Mouse (Mus musculus) G1E (cell line): ENCODE results near the gene Dpp9. TPM values are rescaled to one million over a fixed set of nuclear protein-coding genes. Genes with fewer than 3 reads are reported as not detected.

ENCODE experiments used
- ATAC-seq: 2 replicates; pipeline ENCODE4 v1.8.0; 2016; ENCODE audit warnings: mild to moderate bottlenecking; ENCODE audit not compliant: insufficient number of reproducible peaks, poor library complexity, low FRiP score, severe bottlenecking; ENCODE audit errors: extremely low read depth
- DNase-seq: peaks from one replicate; pipeline ENCODE4 v3.0.0; 2012; ENCODE audit warnings: low spot score
- H3K27me3 ChIP-seq: 2 replicates; pipeline ENCODE4 v1.6.1; 2012; ENCODE audit warnings: mild to moderate bottlenecking, low read length, inconsistent platforms; ENCODE audit not compliant: insufficient read depth
- H3K36me3 ChIP-seq: replicated peaks from 2 replicates; pipeline ENCODE3; 2012; ENCODE audit warnings: mild to moderate bottlenecking, inconsistent platforms
- H3K4me1 ChIP-seq: 2 replicates; pipeline ENCODE4 v1.6.1; 2012; ENCODE audit warnings: low read depth, low read length, inconsistent platforms, mixed read lengths; ENCODE audit not compliant: insufficient read depth
- H3K4me3 ChIP-seq: 2 replicates; pipeline ENCODE4 v1.5.1; 2012; ENCODE audit warnings: low read depth, mild to moderate bottlenecking, inconsistent platforms, low read length, moderate library complexity, mixed read lengths
- H3K9me3 ChIP-seq: replicated peaks from 2 replicates; pipeline ENCODE4 v1.6.1; 2012; ENCODE audit warnings: inconsistent platforms
- CTCF ChIP-seq: IDR thresholded peaks from 2 replicates; pipeline ENCODE4 v1.5.1; 2012; ENCODE audit warnings: low read depth, low read length, inconsistent platforms, mixed read lengths
- GATA1 ChIP-seq: IDR thresholded peaks from 2 replicates; pipeline ENCODE4 v1.6.1; 2012; ENCODE audit warnings: borderline replicate concordance, low read length, inconsistent platforms, mixed read lengths
- GATA2 ChIP-seq: IDR thresholded peaks from 2 replicates; pipeline ENCODE4 v1.6.1; 2012; ENCODE audit warnings: low read depth, low read length, inconsistent platforms, borderline replicate concordance
- POLR2AphosphoS5 ChIP-seq: IDR thresholded peaks from 2 replicates; pipeline ENCODE4 v1.6.1; 2012; ENCODE audit warnings: low read depth, low read length, inconsistent platforms; ENCODE audit not compliant: insufficient replicate concordance
- TAL1 ChIP-seq: conservative IDR thresholded peaks from 2 replicates; pipeline ENCODE4 v1.6.1; 2012; ENCODE audit warnings: low read depth, low read length, inconsistent platforms, mixed read lengths
- polyA plus RNA-seq: library from polyadenylated mRNA; stranded (reverse); fragments of >175 nt; gene quantifications from 2 replicates; pipeline ENCODE4 v1.2.3, GENCODE M21; 2012
- total RNA-seq, 2 experiments: library from RNA; stranded (forward) in 1 of 2; stranded (reverse) in 1 of 2; fragments of 200-1000 nt in 1 of 2; fragments of >200 nt in 1 of 2; fragmentation: Nextera tagmentation in 1 of 2; gene quantifications; 2 replicates each; pipeline ENCODE4 v1.2.3; 2014 to 2017

Dpp9 gene
- total and polyA plus RNA-seq, 3 experiments: 14.4 to 62.4 (median 22.4) TPM

- no peak overlapping the region for H3K4me3 ChIP-seq
- no peak for TF ChIP-seq GATA1
- no peak for TF ChIP-seq POLR2AphosphoS5
- TF ChIP-seq TAL1: no peak
- TF ChIP-seq CTCF: no peak
- no peak for TF ChIP-seq GATA2
- no peak for DNase-seq
- peaks cover 54% of the 10 kb centered on the region for H3K27me3 ChIP-seq
- no peaks in the 10 kb centered on the region for H3K9me3 ChIP-seq
- H3K36me3 ChIP-seq: peaks cover 9% of the 10 kb centered on the region
- no peak for ATAC-seq
- peaks cover 10% of the 10 kb centered on the region for H3K4me1 ChIP-seq
Observed at GRCm38 (mm10) chr17:56169830-56170229, 48.9 kb downstream of the Dpp9 start.

- Histone ChIP-seq H3K36me3 (no peaks in the 10 kb centered on the region), H3K4me3 (no peak overlapping the region), H3K4me1 (peaks cover 44% of the 10 kb centered on the region), H3K9me3 (no peaks in the 10 kb centered on the region), H3K27me3 (peaks cover 52% of the 10 kb centered on the region)
- no peak for ATAC-seq
- TF ChIP-seq CTCF: no peak
- TF ChIP-seq GATA2: no peak
- no peak for TF ChIP-seq TAL1
- TF ChIP-seq POLR2AphosphoS5: no peak
- no peak for TF ChIP-seq GATA1
- no peak for DNase-seq
Observed at GRCm38 (mm10) chr17:56165671-56166070, 53.0 kb downstream of the Dpp9 start.

GRCm38 (mm10) chr17:56164510-56164909 is 54.2 kb downstream of the Dpp9 start:
- peaks cover 47% of the 10 kb centered on the region for H3K27me3 ChIP-seq
- H3K4me3 ChIP-seq: no peak overlapping the region
- no peaks in the 10 kb centered on the region for H3K36me3 ChIP-seq
- no peak for TF ChIP-seq TAL1
- TF ChIP-seq GATA2: no peak
- no peak for TF ChIP-seq GATA1
- no peak for TF ChIP-seq CTCF
- no peak for TF ChIP-seq POLR2AphosphoS5
- no peaks in the 10 kb centered on the region for H3K9me3 ChIP-seq
- DNase-seq: no peak
- no peak for ATAC-seq
- H3K4me1 ChIP-seq: peaks cover 40% of the 10 kb centered on the region

- H3K4me3 ChIP-seq: no peak overlapping the region
- peaks cover 40% of the 10 kb centered on the region for H3K4me1 ChIP-seq
- peaks cover 47% of the 10 kb centered on the region for H3K27me3 ChIP-seq
- no peak for TF ChIP-seq GATA1
- no peak for TF ChIP-seq TAL1
- no peak for TF ChIP-seq GATA2
- no peak for TF ChIP-seq POLR2AphosphoS5
- no peak for TF ChIP-seq CTCF
- DNase-seq: no peak
- H3K9me3 ChIP-seq: no peaks in the 10 kb centered on the region
- ATAC-seq: no peak
- H3K36me3 ChIP-seq: no peaks in the 10 kb centered on the region
Observed at GRCm38 (mm10) chr17:56163523-56164102, 55.1 kb downstream of the Dpp9 start.

GRCm38 (mm10) chr17:56162231-56162774 is 56.4 kb downstream of the Dpp9 start, which contains the start of gene Tnfaip8l1:
TSS of gene Tnfaip8l1 (plus strand) at chr17:56162477.
- Histone ChIP-seq H3K27me3 (peaks cover 48% of the 10 kb centered on the region), H3K9me3 (no peaks in the 10 kb centered on the region), H3K4me3 (peak within 1 kb of the TSS; percentile 69), H3K4me1 (peaks cover 43% of the 10 kb centered on the region), H3K36me3 (no peaks in the 10 kb centered on the region)
- ATAC-seq: peak; percentile 100
- peak; percentile 99 for DNase-seq
- no peak for TF ChIP-seq POLR2AphosphoS5
- no peak for TF ChIP-seq GATA1
- no peak for TF ChIP-seq GATA2
- no peak for TF ChIP-seq CTCF
- no peak for TF ChIP-seq TAL1

GRCm38 (mm10) chr17:56159729-56160128 is 59.0 kb downstream of the Dpp9 start:
- Histone ChIP-seq H3K27me3 (peaks cover 61% of the 10 kb centered on the region), H3K4me1 (peaks cover 37% of the 10 kb centered on the region), H3K36me3 (no peaks in the 10 kb centered on the region), H3K9me3 (no peaks in the 10 kb centered on the region), H3K4me3 (no peak overlapping the region)
- TF ChIP-seq POLR2AphosphoS5: no peak
- TF ChIP-seq GATA1: no peak
- TF ChIP-seq GATA2: no peak
- no peak for TF ChIP-seq TAL1
- peak; percentile 79 for TF ChIP-seq CTCF
- ATAC-seq (no peak), DNase-seq (peak; percentile 65)
